Mouse (Mus musculus): ENCODE results near the gene Phf14.

GRCm38 (mm10) chr6:12116926-12117818, 209.6 kb downstream of the Phf14 start:
- no peak for TF ChIP-seq CTCF (IDR thresholded peaks at IDR 0.05; ENCODE audit: low read depth, low read length)
- no peak for TF ChIP-seq POLR2A (IDR thresholded peaks at IDR 0.05; ENCODE audit: extremely low read depth, insufficient read depth, low read length)
